Mouse (Mus musculus) hindbrain, postnatal 0 days (tissue): Measurements from ENCODE around the gene Tmprss11e. TPM values are rescaled to one million over a fixed set of nuclear protein-coding genes. Genes with fewer than 3 reads are reported as not detected.
A peak's percentile ranks its signal among the peaks of the same experiment; 100 is the strongest.

Experiments
- ATAC-seq: fragments of 200-750 bp; cut with Nextera tagmentation; 2 replicates; pipeline ENCODE4 v1.8.0; 2017; ENCODE audit warnings: mild to moderate bottlenecking, moderate TSS enrichment, moderate library complexity
- DNase-seq: peaks from one replicate; pipeline ENCODE4 v3.0.0-alpha.2; 2015; ENCODE audit warnings: low spot score
- H3K27ac ChIP-seq: fragments of 300-500 bp; sonication (generic); 2 replicates; pipeline ENCODE4 v1.5.1; 2014; ENCODE audit warnings: mild to moderate bottlenecking
- H3K27me3 ChIP-seq: fragments of 300-500 bp; sonication (generic); 2 replicates; pipeline ENCODE4 v1.6.1; 2014; ENCODE audit warnings: low read length, mixed read lengths; ENCODE audit not compliant: insufficient read depth
- H3K36me3 ChIP-seq: fragments of 300-500 bp; sonication (generic); 2 replicates; pipeline ENCODE4 v1.6.1; 2014; ENCODE audit warnings: low read length, mixed read lengths; ENCODE audit not compliant: insufficient read depth
- H3K4me1 ChIP-seq: fragments of 300-500 bp; sonication (generic); 2 replicates; pipeline ENCODE4 v1.6.1; 2014; ENCODE audit warnings: antibody characterized with exemption, low read length, mixed read lengths; ENCODE audit not compliant: insufficient read depth
- H3K4me2 ChIP-seq: fragments of 300-500 bp; sonication (generic); 2 replicates; pipeline ENCODE4 v1.6.1; 2014; ENCODE audit warnings: low read depth, mild to moderate bottlenecking, low read length, moderate library complexity, mixed read lengths
- H3K4me3 ChIP-seq: fragments of 300-500 bp; sonication (generic); 2 replicates; pipeline ENCODE4 v1.5.1; 2014; ENCODE audit warnings: low read length
- H3K9ac ChIP-seq: fragments of 300-500 bp; sonication (generic); replicated peaks from 2 replicates; pipeline ENCODE4 v1.6.1; 2014; ENCODE audit warnings: mild to moderate bottlenecking, low read length, moderate library complexity, mixed read lengths
- H3K9me3 ChIP-seq: fragments of 300-500 bp; sonication (generic); 2 replicates; pipeline ENCODE4 v1.6.1; 2016; ENCODE audit warnings: low read length, mixed read lengths
- CTCF ChIP-seq: IDR thresholded peaks from 2 replicates; pipeline ENCODE4 v1.5.1; 2016; ENCODE audit warnings: antibody characterized with exemption, control low read depth, low read depth
- WGBS: fragments of 180-500 bp; shearing (Covaris S2); extraction: QIAGEN DNeasy Blood & Tissue Kit; methylation state at CpG from one replicate; pipeline ENCODE4 v1.1.7; 2014; 5-methylcytosine and 5-hydroxymethylcytosine counted together
- polyA plus RNA-seq: library from polyadenylated mRNA; unstranded; fragments of >200 nt; fragmentation: Nextera tagmentation; extraction: Ambion mirVana; gene quantifications from 2 replicates; pipeline ENCODE4 v1.2.1, GENCODE M21; 2015
- total RNA-seq: library from RNA; depleted of rRNA; stranded (reverse); fragments of >200 nt; gene quantifications from 2 replicates; pipeline ENCODE4 v1.2.3, GENCODE M21; 2014

The Tmprss11e gene
- total and polyA plus RNA-seq, 2 experiments from 2014 or later, result 0.04 TPM; not detected in 1

DNA sequence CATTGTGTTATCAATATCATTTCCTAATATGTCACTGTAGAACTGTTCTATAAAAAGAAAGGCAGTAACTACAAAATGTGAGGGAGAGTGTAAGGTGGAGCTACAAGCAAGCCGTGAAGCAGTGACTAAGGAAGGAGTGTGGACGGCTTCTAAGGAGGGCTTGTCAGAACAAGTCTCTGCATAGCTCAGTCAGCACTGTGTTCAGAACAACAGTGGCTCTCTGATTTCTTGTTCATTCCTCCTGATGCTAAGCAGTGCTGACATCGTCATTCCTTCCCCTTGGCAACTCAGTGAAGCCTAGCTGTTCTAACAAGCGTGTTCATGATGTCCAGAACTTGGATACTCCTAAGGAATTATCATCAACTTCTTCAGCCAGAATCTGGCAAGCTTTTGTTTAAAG, 15.0 kb downstream of the Tmprss11e start:
- ATAC-seq, result no peak
- WGBS, result 56% methylated on average over 4 of the region's 4 CpGs
- no peak for TF ChIP-seq CTCF

DNA sequence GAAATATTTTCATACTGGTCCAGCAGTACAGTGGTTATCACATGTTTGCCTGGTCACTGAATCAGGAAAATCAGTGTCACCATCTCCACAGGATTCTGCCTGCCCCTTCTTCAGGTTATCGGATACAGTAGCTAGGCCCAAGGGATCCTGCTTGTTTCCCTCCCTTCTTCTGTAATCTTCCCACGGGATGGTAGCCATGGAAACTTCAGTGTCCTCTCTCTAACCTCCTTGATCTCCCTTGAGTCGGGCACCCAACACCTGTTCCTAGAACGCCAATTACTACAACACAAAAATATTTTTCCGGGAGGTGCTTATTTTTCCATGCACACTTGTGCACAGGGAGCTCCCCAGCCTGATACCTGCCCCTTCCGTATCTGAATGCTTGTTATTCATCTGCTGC, 17.0 kb downstream of the Tmprss11e start:
- Histone ChIP-seq H3K4me3 (no peak overlapping the region), H3K9ac (no peak overlapping the region), H3K27ac (no peak overlapping the region), H3K27me3 (no peaks in the 10 kb centered on the region), H3K36me3 (no peaks in the 10 kb centered on the region), H3K4me1 (no peaks in the 10 kb centered on the region), H3K4me2 (no peak overlapping the region), H3K9me3 (no peaks in the 10 kb centered on the region)
- WGBS, result 63% methylated on average over 6 of the region's 6 CpGs
- ATAC-seq (no peak), DNase-seq (no peak)
- no peak for TF ChIP-seq CTCF

More for the DNA sequence above, 15.0 kb downstream of the Tmprss11e start:
- no peaks in the 10 kb centered on the region for H3K27me3 ChIP-seq
- no peaks in the 10 kb centered on the region for H3K9me3 ChIP-seq
- no peak overlapping the region for H3K4me2 ChIP-seq
- H3K27ac ChIP-seq, result no peak overlapping the region
- no peak for DNase-seq
- no peak overlapping the region for H3K4me3 ChIP-seq
- no peaks in the 10 kb centered on the region for H3K4me1 ChIP-seq
- no peaks in the 10 kb centered on the region for H3K36me3 ChIP-seq
- H3K9ac ChIP-seq, result no peak overlapping the region

DNA sequence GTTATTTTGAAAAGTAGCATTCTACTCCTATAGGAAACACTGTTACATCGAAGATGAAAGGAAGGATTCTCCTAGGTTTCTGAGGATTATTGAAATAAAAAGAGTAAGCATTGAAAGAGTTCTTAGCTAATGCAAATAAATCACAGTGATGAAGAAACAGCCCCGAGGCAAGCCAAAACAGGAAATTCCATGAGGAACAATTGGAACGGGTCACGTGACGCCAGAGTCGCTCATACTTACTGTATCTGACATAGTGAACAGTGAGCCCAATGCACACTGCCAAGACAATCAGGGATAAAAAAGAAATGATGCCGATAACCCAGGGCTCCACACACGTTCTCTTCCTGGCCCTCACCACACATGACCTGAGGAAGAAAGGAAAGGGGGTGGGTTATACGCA, 18.6 kb downstream of the Tmprss11e start:
- Histone ChIP-seq H3K4me1 (no peaks in the 10 kb centered on the region), H3K36me3 (no peaks in the 10 kb centered on the region), H3K4me3 (no peak overlapping the region), H3K27ac (no peak overlapping the region), H3K27me3 (no peaks in the 10 kb centered on the region), H3K4me2 (no peak overlapping the region), H3K9ac (no peak overlapping the region), H3K9me3 (no peaks in the 10 kb centered on the region)
- DNase-seq (no peak), ATAC-seq (no peak)
- TF ChIP-seq CTCF, result no peak
- WGBS, result 85% methylated on average over 9 of the region's 9 CpGs

- H3K4me1 ChIP-seq, result no peaks in the 10 kb centered on the region
- H3K27me3 ChIP-seq, result no peaks in the 10 kb centered on the region
- no peaks in the 10 kb centered on the region for H3K36me3 ChIP-seq
- no peaks in the 10 kb centered on the region for H3K9me3 ChIP-seq
- H3K27ac ChIP-seq, result no peak overlapping the region
- no peak for TF ChIP-seq CTCF
- ATAC-seq (no peak), DNase-seq (no peak)
- H3K4me3 ChIP-seq, result no peak overlapping the region
- H3K9ac ChIP-seq, result no peak overlapping the region
- no peak overlapping the region for H3K4me2 ChIP-seq
These were observed 20.6 kb downstream of the Tmprss11e start for GRCm38 (mm10) chr5:86725021-86725420.

- TF ChIP-seq CTCF, result no peak
- 56% methylated on average over 2 of the region's 2 CpGs for WGBS
- H3K4me1 ChIP-seq, result no peaks in the 10 kb centered on the region
- H3K27ac ChIP-seq, result no peak overlapping the region
- H3K36me3 ChIP-seq, result no peaks in the 10 kb centered on the region
- no peak overlapping the region for H3K9ac ChIP-seq
- DNase-seq, result no peak
- H3K27me3 ChIP-seq, result no peaks in the 10 kb centered on the region
- ATAC-seq, result no peak
- H3K4me2 ChIP-seq, result no peak overlapping the region
- no peak overlapping the region for H3K4me3 ChIP-seq
- no peaks in the 10 kb centered on the region for H3K9me3 ChIP-seq
These were observed 22.7 kb downstream of the Tmprss11e start for GRCm38 (mm10) chr5:86722820-86723460.

- H3K4me2 ChIP-seq, result no peak overlapping the region
- ATAC-seq, result no peak
- no peak overlapping the region for H3K4me3 ChIP-seq
- no peak for TF ChIP-seq CTCF
- no peaks in the 10 kb centered on the region for H3K9me3 ChIP-seq
- no peaks in the 10 kb centered on the region for H3K36me3 ChIP-seq
- DNase-seq, result no peak
- WGBS, result 84% methylated on average over 2 of the region's 2 CpGs
- no peak overlapping the region for H3K27ac ChIP-seq
- H3K9ac ChIP-seq, result no peak overlapping the region
- no peaks in the 10 kb centered on the region for H3K27me3 ChIP-seq
- H3K4me1 ChIP-seq, result no peaks in the 10 kb centered on the region
These were observed 30.6 kb downstream of the Tmprss11e start for GRCm38 (mm10) chr5:86714967-86715366.

- WGBS, result 81% methylated on average over 3 of the region's 3 CpGs
These were observed 40.7 kb downstream of the Tmprss11e start for GRCm38 (mm10) chr5:86704923-86705322.

More at GRCm38 (mm10) chr5:86704923-86705322, 40.7 kb downstream of the Tmprss11e start:
- peak; percentile 14; the same call in 1 of the 2 replicates for TF ChIP-seq CTCF
- H3K4me1 ChIP-seq, result no peaks in the 10 kb centered on the region
- DNase-seq, result no peak
- no peak overlapping the region for H3K9ac ChIP-seq
- H3K4me3 ChIP-seq, result no peak overlapping the region
- ATAC-seq, result no peak
- no peaks in the 10 kb centered on the region for H3K27me3 ChIP-seq
- H3K9me3 ChIP-seq, result no peaks in the 10 kb centered on the region
- no peak overlapping the region for H3K4me2 ChIP-seq
- no peak overlapping the region for H3K27ac ChIP-seq
- no peaks in the 10 kb centered on the region for H3K36me3 ChIP-seq
